Mouse (Mus musculus) hematopoietic stem cell, adult 5-6 weeks (primary cell): Measurements from ENCODE around the gene Alcam. TPM values are rescaled to one million over a fixed set of nuclear protein-coding genes. Genes with fewer than 3 reads are reported as not detected.
A peak's percentile ranks its signal among the peaks of the same experiment; 100 is the strongest.

Experiments
- ATAC-seq, 2 experiments: fragments of 125-278 bp in 1 of 2; replicated peaks in 1 of 2; 2 replicates each; pipeline ENCODE4 v1.8.0; 2016 to 2017; ENCODE audit warnings: inconsistent platforms in 2 of 2, mild to moderate bottlenecking in 2 of 2, moderate number of reproducible peaks in 2 of 2, low read depth in 1 of 2, moderate TSS enrichment in 1 of 2; ENCODE audit not compliant: low FRiP score in 2 of 2, poor library complexity in 2 of 2, severe bottlenecking in 2 of 2, insufficient read depth in 1 of 2, low TSS enrichment in 1 of 2
- total RNA-seq: library from RNA; stranded (forward); fragments of 172-1452, 232-1000 nt; gene quantifications from 2 replicates; pipeline ENCODE4 v1.2.3, GENCODE M21; 2017

The Alcam gene
- total RNA-seq, 1 experiment from 2014 or later: 47.7 TPM

DNA sequence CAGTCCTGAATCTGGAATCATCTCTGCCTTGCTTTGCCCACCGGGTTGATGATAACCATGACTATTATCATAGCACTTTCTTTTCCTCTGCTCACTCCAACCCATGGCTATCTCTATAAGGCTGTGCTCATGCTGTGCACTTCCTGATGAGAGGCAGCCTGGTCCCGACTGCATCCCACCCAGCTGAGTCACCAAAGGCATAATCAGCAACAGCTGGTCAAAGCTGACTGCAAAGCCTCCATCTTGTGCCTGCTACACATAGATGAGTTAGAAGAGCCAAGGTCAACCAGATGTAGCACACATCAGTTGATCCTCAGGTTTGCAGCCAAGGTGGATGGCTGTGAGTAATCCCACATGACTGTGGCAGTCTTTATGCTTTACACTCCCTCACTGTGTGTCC is 48.6 kb downstream of the Alcam start:
- no peak for ATAC-seq

DNA sequence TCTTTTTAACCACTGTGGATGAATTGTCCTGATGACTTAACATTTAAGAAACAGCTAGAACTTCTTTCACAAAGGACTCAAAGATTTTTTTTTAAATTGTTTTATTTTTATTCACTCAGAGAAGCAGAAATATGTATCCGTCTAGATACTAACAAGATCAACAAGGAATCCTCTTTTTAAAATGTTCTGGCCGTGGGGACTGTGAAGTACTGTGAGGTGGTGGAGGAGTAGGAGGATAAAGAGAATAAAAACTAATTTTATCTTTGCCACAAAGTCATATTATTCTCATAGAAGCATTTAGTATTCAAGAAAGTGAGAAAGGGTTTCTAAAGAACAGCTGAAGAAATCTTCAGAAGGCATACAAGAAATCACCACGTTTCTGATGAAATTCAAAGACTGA is 54.8 kb downstream of the Alcam start:
- ATAC-seq: no peak

DNA sequence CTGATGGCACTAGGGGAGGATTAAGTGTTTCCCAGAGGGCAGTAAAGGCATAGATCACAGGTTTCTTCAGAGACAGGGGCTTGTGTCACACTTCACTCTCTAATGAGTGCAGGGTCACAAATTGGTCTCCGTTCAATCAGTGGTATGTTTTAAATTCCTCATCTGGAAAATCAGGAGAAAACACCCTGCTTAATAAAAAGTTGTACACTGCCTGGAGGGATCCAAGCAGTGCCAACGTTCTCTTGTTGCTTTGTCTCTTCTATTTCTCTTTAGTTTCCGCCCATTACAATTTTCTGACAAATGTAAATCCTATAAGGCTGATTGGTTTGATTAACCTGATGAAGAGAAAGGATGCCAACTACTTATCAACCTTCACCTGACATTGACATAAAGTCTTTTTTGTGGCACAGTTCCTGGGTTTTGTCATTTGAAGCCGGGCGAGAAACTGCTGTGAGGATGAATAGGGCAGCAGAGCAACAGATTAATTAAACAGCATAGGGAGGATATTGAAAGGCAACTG is 67.0 kb downstream of the Alcam start:
- no peak for ATAC-seq

DNA sequence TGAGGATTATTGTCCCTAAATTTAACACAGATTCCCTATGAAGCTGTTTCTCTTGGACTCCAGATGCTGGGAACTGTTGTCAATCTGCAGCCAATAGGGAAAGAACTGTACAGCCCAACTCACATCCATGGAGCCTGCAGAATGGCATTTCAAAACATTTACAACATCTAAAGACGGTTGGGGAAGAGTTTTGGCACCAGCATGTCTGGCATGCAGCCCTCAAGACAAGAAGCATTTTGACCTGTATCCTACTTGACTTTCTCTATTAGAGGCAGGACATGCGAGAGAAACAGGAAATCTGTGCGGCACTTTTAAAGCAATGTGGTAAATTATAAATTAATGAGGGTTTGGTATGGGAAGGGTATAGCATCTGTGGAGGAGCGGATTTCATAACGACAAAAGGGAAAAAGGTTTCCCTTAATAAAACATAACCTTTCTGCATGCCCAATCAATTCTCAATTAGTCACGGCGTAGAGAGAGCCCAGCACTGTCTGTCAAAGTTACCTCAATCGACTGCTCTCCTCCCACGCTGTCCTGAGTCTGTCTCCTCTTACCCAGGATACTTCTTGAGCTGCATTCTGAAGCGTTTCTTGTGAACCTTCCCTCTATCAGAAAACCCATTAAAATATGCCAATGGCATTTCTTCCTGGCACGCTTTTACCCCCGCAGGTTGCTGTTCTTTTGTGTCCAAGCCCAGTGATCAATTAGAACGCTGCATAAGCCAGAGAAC is 70.3 kb downstream of the Alcam start:
- ATAC-seq: no peak

DNA sequence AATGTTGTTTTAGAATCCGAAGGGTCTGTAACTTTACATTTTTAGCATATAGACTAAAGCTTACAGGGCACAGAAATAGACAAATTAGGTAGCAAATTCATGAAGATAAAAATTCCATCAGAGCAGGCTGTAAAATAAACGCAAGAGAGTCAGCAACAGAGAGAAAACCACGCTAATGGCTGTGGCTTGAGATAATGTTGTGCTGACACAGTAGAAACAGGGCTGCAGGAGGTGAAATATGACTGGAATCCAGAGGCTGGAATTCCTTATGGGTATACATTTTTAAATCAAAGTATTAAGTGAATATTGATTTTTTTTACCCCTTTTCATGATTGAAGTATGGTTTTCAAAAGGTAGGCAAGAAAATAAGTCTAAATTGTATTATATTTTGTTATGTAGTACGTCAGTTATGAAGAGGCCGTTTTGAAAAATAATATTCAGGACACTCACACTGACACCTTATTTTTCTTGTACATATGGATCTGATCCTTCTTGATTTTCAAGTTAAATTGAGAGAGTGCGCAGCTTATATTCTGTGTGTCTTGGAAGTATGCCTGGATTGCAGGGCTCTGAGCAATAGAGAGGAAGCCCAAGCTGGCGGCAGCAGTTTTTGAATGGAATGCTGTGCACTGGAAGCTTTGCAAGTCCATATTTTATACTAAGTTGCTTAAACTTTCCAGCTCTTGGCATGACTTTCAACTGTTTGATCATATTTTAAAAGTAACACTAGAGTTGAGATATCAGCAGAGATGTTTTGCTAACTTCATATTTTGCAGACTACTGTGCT is 74.9 kb downstream of the Alcam start:
- no peak for ATAC-seq

DNA sequence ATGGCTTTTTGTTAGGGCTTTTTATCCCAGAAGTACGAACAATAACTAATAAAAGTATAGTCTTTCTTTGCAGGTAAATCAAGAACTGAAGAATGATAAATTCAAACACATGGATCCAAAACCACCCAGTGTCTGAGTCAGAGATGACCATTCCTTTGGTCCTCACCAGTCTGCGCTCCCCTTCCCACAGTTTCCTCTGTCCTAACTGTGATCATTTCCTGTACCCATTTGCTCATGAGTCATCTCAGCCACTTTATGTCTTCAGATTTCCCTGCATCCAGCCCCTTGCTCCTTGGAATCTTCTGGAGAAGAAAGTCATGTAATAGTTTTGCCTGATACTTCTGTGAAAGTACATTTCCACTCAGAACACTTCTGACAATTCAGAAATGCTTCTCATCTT is 77.0 kb downstream of the Alcam start:
- no peak for ATAC-seq

DNA sequence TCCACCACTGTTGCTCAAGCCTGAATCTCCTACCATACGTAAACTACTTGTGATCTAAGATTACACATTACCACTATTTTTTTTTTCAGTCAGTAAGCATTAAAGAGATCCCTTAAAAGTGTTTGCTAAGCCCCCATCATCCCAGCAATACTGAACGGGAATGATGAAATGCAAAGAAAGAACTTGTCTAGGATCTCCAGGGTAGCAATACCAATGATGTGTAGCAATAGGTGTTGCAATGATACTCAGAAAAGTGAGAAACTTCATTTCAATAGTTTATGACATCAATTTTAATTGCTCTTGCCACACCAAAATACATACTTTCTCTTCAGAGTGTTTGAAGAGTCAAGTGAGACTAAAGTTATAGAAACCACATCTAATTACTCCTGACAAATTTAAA is 81.9 kb downstream of the Alcam start:
- ATAC-seq: peak in 1 of 2 experiments; percentile 36; a peak in 1 of 4 replicates

DNA sequence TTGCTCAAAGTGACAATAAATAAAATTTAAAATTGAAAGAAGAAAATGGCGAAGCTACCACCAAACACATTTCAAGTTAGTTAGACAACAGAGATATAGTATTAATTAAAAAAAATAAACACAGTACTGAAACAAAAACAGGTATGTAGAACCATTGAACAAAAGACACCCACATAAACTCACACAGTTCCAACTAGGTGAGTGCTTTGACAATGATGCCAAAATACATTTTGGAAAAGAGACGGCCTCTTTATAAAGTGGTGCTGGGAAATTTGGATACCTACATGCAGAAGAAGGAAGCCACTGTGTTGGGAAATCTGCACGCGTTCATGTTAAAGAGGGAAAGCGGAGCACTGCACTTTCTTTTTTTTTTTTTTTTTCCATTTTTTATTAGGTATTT is 85.4 kb downstream of the Alcam start:
- no peak for ATAC-seq

DNA sequence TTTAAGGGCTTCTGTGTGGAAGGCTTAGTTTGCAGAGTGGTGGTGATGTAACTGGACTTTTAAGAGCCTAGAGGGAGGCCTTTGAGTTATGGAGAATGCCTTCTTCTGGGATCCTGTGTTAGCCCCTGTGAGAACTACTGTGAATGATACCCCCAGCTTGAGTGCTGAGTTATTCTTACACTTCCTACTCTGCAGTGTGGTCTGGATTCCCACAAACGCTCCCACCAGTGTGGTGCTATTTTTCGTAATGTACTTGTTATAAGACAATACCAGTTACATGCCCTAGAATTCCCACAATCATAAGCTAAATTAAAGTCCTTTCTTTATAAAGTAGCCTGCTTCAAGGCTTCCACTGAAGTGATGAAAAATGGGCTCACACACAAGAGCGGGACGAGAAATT is 87.0 kb downstream of the Alcam start:
- no peak for ATAC-seq

DNA sequence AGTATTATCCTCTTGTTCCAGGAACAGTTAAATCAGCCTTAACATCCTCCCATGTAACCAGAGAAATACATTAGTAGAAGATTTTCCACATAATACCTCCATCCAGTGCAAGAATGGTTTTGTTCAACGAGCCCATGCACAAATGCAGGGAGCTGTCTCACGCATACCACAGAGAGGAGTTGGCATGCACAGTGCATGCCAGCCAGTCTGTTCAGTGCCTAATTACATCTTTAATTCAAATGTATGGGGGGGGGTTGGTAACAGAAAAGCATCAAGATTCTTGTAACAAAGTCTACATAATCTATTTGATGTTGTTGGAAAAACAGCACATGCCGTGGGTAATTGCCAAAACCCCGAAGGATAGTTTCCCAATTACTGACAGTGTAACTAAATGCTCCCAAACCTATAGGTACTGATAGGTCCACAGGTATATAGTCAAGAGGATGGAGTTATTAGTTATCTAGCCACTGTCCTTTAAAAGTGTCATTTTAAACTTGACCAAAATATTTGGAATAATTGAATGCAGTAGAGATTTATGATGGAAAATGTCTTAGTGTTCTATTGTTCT is 89.8 kb downstream of the Alcam start:
- ATAC-seq: no peak

DNA sequence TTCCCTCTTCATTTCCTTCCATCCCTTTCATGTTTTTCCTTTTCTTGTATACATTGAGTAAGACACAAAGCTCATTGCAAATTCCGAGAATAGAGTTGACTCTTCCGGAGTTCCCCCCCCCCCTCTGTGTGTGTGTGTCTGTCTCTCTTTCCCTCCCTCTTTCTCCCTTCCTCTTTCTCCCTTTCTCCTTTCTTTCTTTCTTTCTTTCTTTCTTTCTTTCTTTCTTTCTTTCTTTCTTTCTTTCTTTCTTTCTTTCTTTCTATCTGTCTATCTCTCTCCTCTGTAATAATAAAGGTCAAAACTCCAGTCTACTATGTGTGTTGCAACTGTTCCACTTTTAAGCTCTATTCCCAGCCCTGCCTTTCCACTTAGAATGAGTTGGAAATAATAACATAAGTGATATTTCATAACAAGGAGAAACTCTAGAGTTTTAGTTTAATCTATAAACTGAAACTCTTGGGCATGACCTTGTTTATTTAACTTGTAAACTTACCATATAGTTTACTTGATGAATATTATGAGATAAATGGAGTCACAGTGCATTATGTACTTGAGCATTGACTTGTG is 110.3 kb downstream of the Alcam start:
- no peak for ATAC-seq

DNA sequence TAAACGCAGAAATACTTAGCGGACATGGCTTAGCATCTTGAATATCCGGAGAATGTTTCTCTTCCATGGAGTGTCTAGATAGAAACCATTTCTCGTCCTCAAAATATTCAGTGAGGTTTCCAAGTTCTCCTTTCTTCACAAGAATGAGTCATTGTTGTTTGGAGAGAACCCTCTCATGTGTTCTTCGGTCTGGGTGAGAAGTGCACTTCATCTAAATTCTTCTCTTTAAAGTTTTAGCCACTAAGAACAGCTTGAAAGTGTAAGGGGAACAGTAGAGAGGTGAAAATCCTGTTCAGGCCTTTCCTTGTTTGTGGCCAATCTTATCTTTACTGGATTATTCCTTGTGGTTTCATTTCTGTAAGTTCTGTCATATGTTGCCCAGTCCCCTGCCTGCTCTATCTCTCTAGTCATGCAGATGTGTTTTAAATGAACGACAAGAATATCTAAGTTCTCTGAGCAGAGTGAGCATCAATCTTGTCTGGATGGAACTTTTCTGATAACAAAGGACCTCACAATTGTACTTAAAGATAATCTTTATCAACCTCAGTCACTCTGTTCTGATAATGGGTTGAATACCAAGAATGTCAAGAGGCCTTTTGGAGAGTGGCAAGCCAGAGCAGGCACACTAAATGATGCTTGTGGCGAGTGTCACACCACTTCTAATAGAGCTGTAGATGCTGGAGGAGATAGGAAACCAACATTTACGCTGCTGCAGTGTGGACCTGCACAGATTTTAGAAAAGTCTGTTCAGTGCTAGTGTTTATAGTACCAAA is 111.0 kb downstream of the Alcam start:
- ATAC-seq: no peak

DNA sequence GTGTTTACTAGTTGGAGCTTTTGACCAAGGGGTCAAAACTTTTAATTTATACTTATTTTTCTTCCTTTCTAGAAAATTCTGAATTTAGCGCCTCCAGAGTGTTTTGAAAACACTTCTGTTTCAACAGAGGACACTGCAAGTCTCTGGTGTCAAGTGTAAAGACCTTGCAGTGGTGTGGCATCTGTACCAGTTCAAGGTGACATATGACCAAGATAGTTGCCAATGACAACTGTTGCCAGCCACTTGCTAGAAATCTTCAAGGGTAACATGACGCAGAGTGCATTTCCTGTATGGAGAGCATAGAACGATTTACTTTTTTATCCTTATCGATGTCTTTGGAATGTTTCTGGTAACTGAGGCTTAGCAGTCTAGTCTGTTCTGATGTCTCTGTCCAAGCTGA is 119.8 kb downstream of the Alcam start:
- no peak for ATAC-seq

DNA sequence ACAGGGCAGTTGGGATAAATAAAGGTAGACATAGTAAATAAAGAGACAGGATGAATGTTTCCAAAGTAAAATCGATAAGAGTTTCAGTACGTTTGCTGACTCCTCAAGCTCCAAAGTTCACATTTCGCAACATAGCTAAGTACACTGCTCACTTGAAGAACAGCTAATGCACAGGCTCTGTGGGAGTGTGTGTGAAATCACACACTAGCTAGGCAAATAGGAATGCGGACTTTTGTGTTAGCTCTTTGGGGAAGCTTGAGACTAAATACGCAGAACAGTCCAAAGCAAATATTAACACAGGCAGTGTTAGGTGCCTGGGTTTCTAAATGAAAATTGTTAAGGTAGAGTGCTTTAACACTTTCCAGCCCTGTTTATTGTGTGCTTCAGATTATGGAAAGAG is 120.2 kb downstream of the Alcam start:
- no peak for ATAC-seq

DNA sequence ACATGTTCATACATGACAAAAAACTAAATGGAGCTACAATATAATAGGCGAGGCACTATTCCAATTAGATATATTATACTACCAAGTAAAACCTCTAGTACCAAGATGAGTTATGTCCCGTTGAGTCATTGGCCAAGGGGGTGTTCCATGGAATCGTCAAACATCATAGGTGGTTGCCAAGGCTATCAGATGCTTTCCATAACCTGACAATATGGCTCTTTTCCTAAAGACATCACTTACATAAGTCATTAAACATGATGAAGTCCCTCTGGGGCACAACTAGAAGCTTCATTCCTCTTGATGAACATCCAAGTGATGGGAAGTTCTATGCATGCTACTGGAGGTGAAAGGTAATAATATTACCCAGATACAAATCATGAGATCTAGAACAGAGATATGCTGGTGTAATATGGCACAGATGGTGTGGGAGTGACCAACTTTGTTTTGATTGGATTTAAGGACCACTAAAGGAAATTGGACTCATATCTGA is 122.5 kb downstream of the Alcam start:
- ATAC-seq: no peak

DNA sequence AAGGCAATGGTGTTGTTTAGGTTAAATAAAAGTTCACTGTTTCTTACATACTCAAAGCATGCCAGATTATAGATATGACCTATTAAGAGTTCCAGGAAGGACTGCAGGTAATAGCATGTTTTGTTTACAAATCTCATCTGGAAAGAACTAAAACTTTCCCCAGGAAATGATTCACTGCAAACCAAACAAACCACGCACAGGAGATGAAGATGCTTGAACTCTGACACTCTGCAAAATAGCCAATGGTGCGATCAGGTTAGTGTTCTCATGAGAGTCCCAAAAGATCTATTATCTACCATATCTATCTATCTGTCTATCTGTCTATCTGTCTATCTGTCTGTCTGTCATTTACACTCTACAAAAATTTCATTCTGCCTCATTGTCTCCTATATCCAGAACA is 124.5 kb downstream of the Alcam start:
- no peak for ATAC-seq

DNA sequence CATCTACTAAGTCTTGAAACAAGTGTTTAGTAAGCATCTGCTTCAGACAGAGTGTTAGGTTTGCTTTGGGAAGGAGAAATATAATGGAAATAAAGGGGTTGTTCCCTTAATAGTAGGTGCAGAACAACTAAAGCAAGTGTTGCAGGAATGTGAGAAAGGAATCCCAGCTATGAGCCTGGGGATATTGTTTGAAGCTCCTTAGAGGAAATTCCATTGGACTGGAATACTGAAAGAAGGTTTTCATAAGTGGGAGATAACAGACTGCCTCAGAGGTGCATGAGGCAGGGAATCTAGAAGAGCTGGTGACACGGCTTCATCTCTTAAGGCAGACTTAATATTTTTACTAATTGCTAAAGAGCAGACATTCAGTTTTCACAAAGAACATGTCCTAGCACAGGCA is 134.6 kb downstream of the Alcam start:
- ATAC-seq: no peak
